Mouse (Mus musculus): ENCODE measurements around the gene Camkmt. TPM values are rescaled to one million over a fixed set of nuclear protein-coding genes. Genes with fewer than 3 reads are reported as not detected.

Camkmt gene
- polyA plus RNA-seq, 1 experiment from 2014 or later: 16.4 TPM

GRCm38 (mm10) chr17:85149211-85149738, 58.9 kb downstream of the Camkmt start:
- no peak for ATAC-seq
- WGBS: 39% methylated on average over 3 of the region's 3 CpGs
- no peaks in the 10 kb centered on the region for H3K9me3 ChIP-seq (ENCODE audit: control insufficient read depth, low read length)
- no peak overlapping the region for H3K9ac ChIP-seq (ENCODE audit: low read depth, low read length)
- no peaks in the 10 kb centered on the region for H3K27me3 ChIP-seq (replicated peaks; ENCODE audit: control insufficient read depth, insufficient read depth, low read length)
- H3K27ac ChIP-seq (ENCODE audit: low read length): no peak overlapping the region
- no peak overlapping the region for H3K4me3 ChIP-seq (ENCODE audit: low read length)
- no peaks in the 10 kb centered on the region for H3K36me3 ChIP-seq (ENCODE audit: control insufficient read depth, insufficient read depth, low read length)
- 0 out of 2 replicates have a peak, but pooled peaks cover 6% of the 10 kb centered on the region for H3K4me1 ChIP-seq (ENCODE audit: control insufficient read depth, insufficient read depth, low read length)
- no peak overlapping the region for H3K4me2 ChIP-seq (ENCODE audit: low read depth, low read length)

- H3K9ac ChIP-seq (ENCODE audit: low read depth, low read length): no peak overlapping the region
- no peak overlapping the region for H3K4me3 ChIP-seq (ENCODE audit: low read length)
- H3K9me3 ChIP-seq (ENCODE audit: control insufficient read depth, low read length): no peaks in the 10 kb centered on the region
- H3K4me1 ChIP-seq (ENCODE audit: control insufficient read depth, insufficient read depth, low read length): 0 out of 2 replicates have a peak, but pooled peaks cover 6% of the 10 kb centered on the region
- H3K36me3 ChIP-seq (ENCODE audit: control insufficient read depth, insufficient read depth, low read length): no peaks in the 10 kb centered on the region
- WGBS: 58% methylated on average over 8 of the region's 8 CpGs
- H3K27me3 ChIP-seq (replicated peaks; ENCODE audit: control insufficient read depth, insufficient read depth, low read length): no peaks in the 10 kb centered on the region
- no peak overlapping the region for H3K4me2 ChIP-seq (ENCODE audit: low read depth, low read length)
- no peak overlapping the region for H3K27ac ChIP-seq (ENCODE audit: low read length)
- no peak; the same call in 1 of the 2 replicates for ATAC-seq
These were observed 60.9 kb downstream of the Camkmt start for GRCm38 (mm10) chr17:85151264-85151663.

GRCm38 (mm10) chr17:85158202-85158601, 67.8 kb downstream of the Camkmt start:
- Histone ChIP-seq H3K4me2 (ENCODE audit: low read depth, low read length) (no peak overlapping the region), H3K4me3 (ENCODE audit: low read length) (no peak overlapping the region), H3K36me3 (ENCODE audit: control insufficient read depth, insufficient read depth, low read length) (no peaks in the 10 kb centered on the region), H3K9ac (ENCODE audit: low read depth, low read length) (no peak overlapping the region), H3K9me3 (ENCODE audit: control insufficient read depth, low read length) (no peaks in the 10 kb centered on the region), H3K27me3 (replicated peaks; ENCODE audit: control insufficient read depth, insufficient read depth, low read length) (no peaks in the 10 kb centered on the region), H3K27ac (ENCODE audit: low read length) (no peak overlapping the region), H3K4me1 (ENCODE audit: control insufficient read depth, insufficient read depth, low read length) (no peaks in the 10 kb centered on the region)
- 78% methylated on average over 4 of the region's 4 CpGs for WGBS
- ATAC-seq: no peak

- Histone ChIP-seq H3K4me2 (ENCODE audit: low read depth, low read length) (no peak overlapping the region), H3K4me1 (ENCODE audit: control insufficient read depth, insufficient read depth, low read length) (no peaks in the 10 kb centered on the region), H3K27me3 (replicated peaks; ENCODE audit: control insufficient read depth, insufficient read depth, low read length) (no peaks in the 10 kb centered on the region), H3K36me3 (ENCODE audit: control insufficient read depth, insufficient read depth, low read length) (no peaks in the 10 kb centered on the region), H3K27ac (ENCODE audit: low read length) (no peak overlapping the region), H3K9ac (ENCODE audit: low read depth, low read length) (no peak overlapping the region), H3K9me3 (ENCODE audit: control insufficient read depth, low read length) (no peaks in the 10 kb centered on the region), H3K4me3 (ENCODE audit: low read length) (no peak overlapping the region)
- ATAC-seq: no peak
- WGBS: 79% methylated on average over 8 of the region's 8 CpGs
These were observed 69.2 kb downstream of the Camkmt start for GRCm38 (mm10) chr17:85159526-85159925.

GRCm38 (mm10) chr17:85160786-85161185, 70.4 kb downstream of the Camkmt start:
- WGBS: 89% methylated on average over 8 of the region's 8 CpGs

GRCm38 (mm10) chr17:85162569-85163271, 72.4 kb downstream of the Camkmt start:
- 63% methylated on average over 7 of the region's 7 CpGs for WGBS
- H3K4me1 ChIP-seq (ENCODE audit: control insufficient read depth, insufficient read depth, low read length): no peaks in the 10 kb centered on the region
- peak overlapping the region; percentile 12; the same call in 1 of the 2 replicates for H3K4me2 ChIP-seq (ENCODE audit: low read depth, low read length)
- H3K27ac ChIP-seq (ENCODE audit: low read length): peak overlapping the region; percentile 75
- ATAC-seq: peak; percentile 95
- no peak overlapping the region for H3K4me3 ChIP-seq (ENCODE audit: low read length)
- H3K36me3 ChIP-seq (ENCODE audit: control insufficient read depth, insufficient read depth, low read length): no peaks in the 10 kb centered on the region
- H3K27me3 ChIP-seq (replicated peaks; ENCODE audit: control insufficient read depth, insufficient read depth, low read length): no peaks in the 10 kb centered on the region
- no peaks in the 10 kb centered on the region for H3K9me3 ChIP-seq (ENCODE audit: control insufficient read depth, low read length)
- H3K9ac ChIP-seq (ENCODE audit: low read depth, low read length): no peak overlapping the region

More at GRCm38 (mm10) chr17:85160786-85161185, 70.4 kb downstream of the Camkmt start:
- no peaks in the 10 kb centered on the region for H3K9me3 ChIP-seq (ENCODE audit: control insufficient read depth, low read length)
- H3K9ac ChIP-seq (ENCODE audit: low read depth, low read length): no peak overlapping the region
- no peaks in the 10 kb centered on the region for H3K4me1 ChIP-seq (ENCODE audit: control insufficient read depth, insufficient read depth, low read length)
- H3K4me2 ChIP-seq (ENCODE audit: low read depth, low read length): no peak overlapping the region
- H3K27ac ChIP-seq (ENCODE audit: low read length): no peak overlapping the region
- H3K4me3 ChIP-seq (ENCODE audit: low read length): no peak overlapping the region
- no peaks in the 10 kb centered on the region for H3K36me3 ChIP-seq (ENCODE audit: control insufficient read depth, insufficient read depth, low read length)
- ATAC-seq: no peak
- no peaks in the 10 kb centered on the region for H3K27me3 ChIP-seq (replicated peaks; ENCODE audit: control insufficient read depth, insufficient read depth, low read length)

GRCm38 (mm10) chr17:85163272-85163610, 72.9 kb downstream of the Camkmt start:
- no peaks in the 10 kb centered on the region for H3K36me3 ChIP-seq (ENCODE audit: control insufficient read depth, insufficient read depth, low read length)
- H3K27ac ChIP-seq (ENCODE audit: low read length): peak overlapping the region; percentile 75
- no peaks in the 10 kb centered on the region for H3K9me3 ChIP-seq (ENCODE audit: control insufficient read depth, low read length)
- H3K4me1 ChIP-seq (ENCODE audit: control insufficient read depth, insufficient read depth, low read length): no peaks in the 10 kb centered on the region
- H3K9ac ChIP-seq (ENCODE audit: low read depth, low read length): no peak overlapping the region
- no peak overlapping the region for H3K4me3 ChIP-seq (ENCODE audit: low read length)
- H3K4me2 ChIP-seq (ENCODE audit: low read depth, low read length): no peak overlapping the region
- peak; percentile 86 for ATAC-seq
- 74% methylated on average over 4 of the region's 4 CpGs for WGBS
- H3K27me3 ChIP-seq (replicated peaks; ENCODE audit: control insufficient read depth, insufficient read depth, low read length): no peaks in the 10 kb centered on the region

- no peak for ATAC-seq
- no peaks in the 10 kb centered on the region for H3K27me3 ChIP-seq (replicated peaks; ENCODE audit: control insufficient read depth, insufficient read depth, low read length)
- H3K9me3 ChIP-seq (ENCODE audit: control insufficient read depth, low read length): no peaks in the 10 kb centered on the region
- no peak overlapping the region for H3K4me3 ChIP-seq (ENCODE audit: low read length)
- 98% methylated on average over 2 of the region's 2 CpGs for WGBS
- no peak overlapping the region for H3K4me2 ChIP-seq (ENCODE audit: low read depth, low read length)
- no peak overlapping the region for H3K27ac ChIP-seq (ENCODE audit: low read length)
- H3K9ac ChIP-seq (ENCODE audit: low read depth, low read length): no peak overlapping the region
- no peaks in the 10 kb centered on the region for H3K36me3 ChIP-seq (ENCODE audit: control insufficient read depth, insufficient read depth, low read length)
- no peaks in the 10 kb centered on the region for H3K4me1 ChIP-seq (ENCODE audit: control insufficient read depth, insufficient read depth, low read length)
These were observed 78.4 kb downstream of the Camkmt start for GRCm38 (mm10) chr17:85168761-85169160.

GRCm38 (mm10) chr17:85170541-85171255, 80.3 kb downstream of the Camkmt start:
- WGBS: 82% methylated on average over 10 of the region's 10 CpGs
- H3K27me3 ChIP-seq (replicated peaks; ENCODE audit: control insufficient read depth, insufficient read depth, low read length): no peaks in the 10 kb centered on the region
- no peaks in the 10 kb centered on the region for H3K36me3 ChIP-seq (ENCODE audit: control insufficient read depth, insufficient read depth, low read length)
- H3K9me3 ChIP-seq (ENCODE audit: control insufficient read depth, low read length): no peaks in the 10 kb centered on the region
- H3K27ac ChIP-seq (ENCODE audit: low read length): no peak overlapping the region
- H3K4me3 ChIP-seq (ENCODE audit: low read length): no peak overlapping the region
- no peak for ATAC-seq
- no peaks in the 10 kb centered on the region for H3K4me1 ChIP-seq (ENCODE audit: control insufficient read depth, insufficient read depth, low read length)
- no peak overlapping the region for H3K9ac ChIP-seq (ENCODE audit: low read depth, low read length)
- H3K4me2 ChIP-seq (ENCODE audit: low read depth, low read length): no peak overlapping the region

Measured in intestine, embryonic 16.5 days (tissue).